Mouse (Mus musculus): Measurements from ENCODE around the gene U2af2.
A peak's percentile ranks its signal among the peaks of the same experiment; 100 is the strongest.

The U2af2 gene

GRCm38 (mm10) chr7:5038109-5038732 is 23.7 kb upstream of the U2af2 start, which contains the start of gene Zfp784:
TSS of gene Zfp784 (minus strand) at chr7:5038446.
- DNase-seq = peak; percentile 95

GRCm38 (mm10) chr7:5038940-5039339 is 23.0 kb upstream of the U2af2 start:
- DNase-seq = no peak

- no peak for DNase-seq
Observed at GRCm38 (mm10) chr7:5044981-5045380, 17.0 kb upstream of the U2af2 start.

- DNase-seq = no peak
Observed at GRCm38 (mm10) chr7:5046112-5046511, 15.8 kb upstream of the U2af2 start.

GRCm38 (mm10) chr7:5047313-5047712 is 14.6 kb upstream of the U2af2 start:
- no peak for DNase-seq

- peak; percentile 43 for DNase-seq
Observed at GRCm38 (mm10) chr7:5051193-5052192, 10.4 kb upstream of the U2af2 start, which contains the start of gene Zfp580. TSS of gene Zfp580 (plus strand) at chr7:5051538.

GRCm38 (mm10) chr7:5052438-5052837 is 9.5 kb upstream of the U2af2 start:
- DNase-seq = no peak

- DNase-seq = no peak
Observed at GRCm38 (mm10) chr7:5052931-5053343, 9.0 kb upstream of the U2af2 start.

GRCm38 (mm10) chr7:5053456-5054179 is 8.3 kb upstream of the U2af2 start:
- DNase-seq = no peak

- peak; percentile 26 for DNase-seq
Observed at GRCm38 (mm10) chr7:5056651-5057263, 5.2 kb upstream of the U2af2 start.

GRCm38 (mm10) chr7:5057381-5057780 is 4.6 kb upstream of the U2af2 start:
- no peak for DNase-seq

GRCm38 (mm10) chr7:5057804-5058203 is 4.1 kb upstream of the U2af2 start:
- DNase-seq = peak; percentile 32

GRCm38 (mm10) chr7:5058631-5059030 is 3.3 kb upstream of the U2af2 start:
- DNase-seq = no peak

GRCm38 (mm10) chr7:5059421-5059820 is 2.5 kb upstream of the U2af2 start:
- no peak for DNase-seq

GRCm38 (mm10) chr7:5060239-5060731 is 1.7 kb upstream of the U2af2 start:
- DNase-seq = peak; percentile 88

- DNase-seq = peak; percentile 96
Observed at GRCm38 (mm10) chr7:5060944-5061773, 784 bp upstream of the U2af2 start.

GRCm38 (mm10) chr7:5062360-5063001 is 538 bp downstream of the U2af2 start:
- peak; percentile 80 for DNase-seq

- no peak for DNase-seq
Observed at GRCm38 (mm10) chr7:5064886-5065285, 2.9 kb downstream of the U2af2 start.

GRCm38 (mm10) chr7:5073586-5073985 is 11.6 kb downstream of the U2af2 start:
- peak; percentile 65 for DNase-seq

GRCm38 (mm10) chr7:5074984-5075383 is 13.0 kb downstream of the U2af2 start:
- no peak for DNase-seq

- no peak for DNase-seq
Observed at GRCm38 (mm10) chr7:5076931-5077330, 15.0 kb downstream of the U2af2 start.

Measured in liver (tissue).